Mouse (Mus musculus): ENCODE measurements at regions not wholly inside any gene's neighbourhood (a gene's known extent, or its start where the extent isn't known, plus 50 kb on each side); places are given as distances from the start of the nearest gene placed in this dataset.

DNA sequence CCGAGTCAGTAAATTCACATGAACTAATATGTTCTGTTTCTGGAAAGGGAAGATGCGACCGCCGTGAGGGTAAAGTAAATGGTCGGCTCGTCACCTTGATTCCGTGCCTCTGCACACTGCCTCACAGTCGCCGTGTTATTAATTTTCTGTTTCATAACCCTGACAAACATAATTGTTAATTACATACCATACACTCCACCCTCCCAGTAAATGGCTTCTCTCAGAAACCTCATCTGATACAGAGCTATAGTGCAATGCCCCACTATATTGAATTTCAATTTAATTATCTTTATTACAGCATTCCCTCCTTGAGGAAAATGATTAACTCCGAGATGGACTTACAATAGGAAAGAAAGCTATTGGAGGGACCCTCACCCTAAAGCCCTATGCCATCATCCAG is 305.5 kb upstream of the Id4 start:
- TF ChIP-seq FOSL1 (IDR thresholded peaks at IDR 0.05; ENCODE audit: insufficient read depth, low read length, poor library complexity, severe bottlenecking) (no peak), CTCF (IDR thresholded peaks at IDR 0.05; ENCODE audit: control insufficient read depth, insufficient read depth, insufficient read length) (no peak), MYOD1 (IDR thresholded peaks at IDR 0.05; ENCODE audit: control insufficient read depth, insufficient read length, low read depth) (no peak), MAX (IDR thresholded peaks at IDR 0.05) (no peak), CEBPB (IDR thresholded peaks at IDR 0.05; ENCODE audit: low read depth) (no peak), USF1 (IDR thresholded peaks at IDR 0.05; ENCODE audit: low read depth) (no peak)

All from C2C12 (cell line).